Mouse (Mus musculus): Measurements from ENCODE around the gene Primpol.

DNA sequence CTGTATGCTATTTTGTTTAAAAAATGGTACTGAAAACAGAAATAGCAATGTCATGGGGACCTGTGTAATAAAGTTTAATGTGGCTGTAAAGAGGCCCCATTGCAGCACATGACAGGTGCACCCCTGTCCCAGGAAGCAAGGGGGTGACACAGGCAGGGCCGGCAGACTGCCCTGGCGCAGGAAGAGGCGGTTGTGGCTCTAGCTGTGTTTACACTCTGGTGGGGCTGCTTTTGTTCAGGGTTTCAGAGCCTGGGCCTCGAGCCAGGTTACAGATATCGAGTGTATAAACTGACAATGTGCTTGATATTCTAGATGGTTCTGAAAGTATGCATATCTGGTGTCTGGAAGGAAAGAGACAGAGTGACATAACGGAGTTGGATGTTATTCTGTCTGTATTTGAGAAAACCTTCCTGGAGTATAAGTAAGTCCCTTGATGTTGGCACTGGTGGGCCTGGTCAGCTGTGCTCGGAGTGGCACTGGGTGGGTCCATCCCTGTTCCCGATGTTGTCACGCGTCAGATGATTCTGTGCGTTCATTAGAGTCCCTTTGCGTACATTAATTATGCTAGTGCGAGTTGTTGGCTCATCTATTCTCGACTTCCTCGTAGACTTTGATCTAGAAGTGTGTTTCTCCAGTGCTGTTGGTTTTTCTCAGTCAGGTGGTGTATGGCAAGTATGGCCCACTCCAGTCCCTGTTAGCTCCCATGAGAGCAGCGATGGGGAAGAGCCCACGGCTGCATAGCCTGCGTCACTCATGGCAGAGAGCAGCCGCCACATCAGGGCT, 47.2 kb downstream of the Primpol start:
- TF ChIP-seq EP300 (IDR thresholded peaks at IDR 0.05; ENCODE audit: low read depth in 1 of 2, low read length in 2 of 2) (no peak), CTCF (IDR thresholded peaks at IDR 0.05 in 2 of 3, conservative IDR thresholded peaks at IDR 0.05 in 1 of 3; ENCODE audit: control insufficient read depth in 1 of 3, insufficient read depth in 1 of 3, low read depth in 2 of 3, low read length in 3 of 3, poor library complexity in 1 of 3, severe bottlenecking in 1 of 3) (no peak), KAT2A (conservative IDR thresholded peaks at IDR 0.05; ENCODE audit: low read depth, low read length) (no peak), CHD2 (IDR thresholded peaks at IDR 0.05; ENCODE audit: low read length) (no peak), ZNF384 (IDR thresholded peaks at IDR 0.05; ENCODE audit: low read depth, low read length) (no peak), POLR2A (IDR thresholded peaks at IDR 0.05; ENCODE audit: control insufficient read depth in 1 of 2, insufficient read depth in 1 of 2, low read depth in 1 of 2, low read length in 2 of 2, poor library complexity in 1 of 2) (no peak), TCF12 (IDR thresholded peaks at IDR 0.05; ENCODE audit: low read depth, low read length) (no peak), ZC3H11A (IDR thresholded peaks at IDR 0.05; ENCODE audit: low read depth, low read length) (no peak)
